Mouse (Mus musculus): ENCODE measurements at regions not wholly inside any gene's neighbourhood (a gene's known extent, or its start where the extent isn't known, plus 50 kb on each side); places are given as distances from the start of the nearest gene placed in this dataset.

DNA sequence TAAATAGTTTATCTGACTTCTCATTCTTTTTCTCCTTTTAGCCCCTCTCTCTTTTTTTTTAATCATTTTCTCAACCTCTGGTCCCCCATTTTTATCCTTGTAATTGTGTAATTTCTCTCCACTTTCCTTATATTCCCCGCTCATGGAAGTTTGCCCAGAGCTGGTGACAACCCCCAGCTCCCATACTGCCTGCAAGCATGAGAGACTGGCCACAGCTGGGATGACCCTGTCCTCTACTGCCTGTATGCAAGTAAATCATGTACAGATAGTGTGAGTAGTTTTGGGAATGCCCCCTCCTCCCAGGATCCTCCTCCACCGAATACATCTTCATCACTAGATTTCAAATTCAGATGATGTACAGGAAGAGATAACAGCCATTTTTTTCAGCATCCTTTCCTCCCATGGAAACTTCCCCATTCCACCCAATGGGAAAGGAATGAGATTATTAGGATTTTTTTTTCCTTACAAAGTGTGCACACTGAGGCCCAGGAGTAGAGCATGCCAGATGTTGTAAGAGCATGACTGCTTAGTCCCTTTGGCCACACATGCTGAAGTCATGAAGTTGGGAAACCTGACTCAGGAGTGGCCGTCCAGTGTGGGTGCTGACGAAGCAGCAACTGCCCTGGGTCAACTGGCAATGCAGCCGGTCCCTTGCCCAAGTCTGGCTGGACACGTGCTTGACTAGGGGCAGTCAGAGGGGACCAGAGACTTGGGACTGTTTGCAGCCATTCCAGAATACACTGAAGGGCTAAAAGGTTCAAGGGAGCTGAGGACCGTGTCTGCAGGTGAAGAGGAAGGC is 449.1 kb downstream of the Ccdc171 start:
- TF ChIP-seq CTCF (IDR thresholded peaks at IDR 0.05), result no peak
- no peak for TF ChIP-seq EP300 (IDR thresholded peaks at IDR 0.05)

Data from lung, postnatal 0 days (tissue).